Mouse (Mus musculus): Measurements from ENCODE around the gene Erich3.

DNA sequence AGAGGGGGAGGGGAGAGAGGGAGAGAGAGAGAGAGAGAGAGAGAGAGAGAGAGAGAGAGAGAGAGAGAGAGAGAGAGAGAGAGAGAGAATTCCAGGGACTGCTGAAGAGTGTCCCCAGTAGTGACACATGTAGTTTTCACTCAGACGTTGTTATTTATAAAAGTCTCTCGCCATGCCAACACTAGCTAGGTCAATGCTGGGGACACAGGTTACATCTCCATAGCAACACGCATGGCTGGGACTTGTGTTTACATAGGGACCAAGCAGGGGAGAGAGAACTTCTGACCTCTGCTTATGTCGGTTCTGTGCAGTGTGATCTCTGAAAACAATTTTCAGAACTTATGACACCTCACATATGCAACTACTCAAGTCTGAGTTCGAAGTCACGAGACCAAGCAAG is 9.4 kb upstream of the Erich3 start:
- no peak for TF ChIP-seq CTCF (IDR thresholded peaks at IDR 0.05; ENCODE audit: borderline replicate concordance, control insufficient read depth, extremely low read depth, insufficient read depth, low read length, poor library complexity)
- no peak for TF ChIP-seq POLR2A (IDR thresholded peaks at IDR 0.05; ENCODE audit: control insufficient read depth, extremely low read depth, insufficient read depth, low read length, poor library complexity)
